Mouse (Mus musculus): ENCODE measurements at regions not wholly inside any gene's neighbourhood (a gene's known extent, or its start where the extent isn't known, plus 50 kb on each side); places are given as distances from the start of the nearest gene placed in this dataset.

GRCm38 (mm10) chr8:96929901-96930300 lies 1041.6 kb upstream of the Got2 start:
- no peak for DNase-seq

GRCm38 (mm10) chr8:96880956-96881355 lies 992.6 kb upstream of the Got2 start:
- DNase-seq = no peak

DNA sequence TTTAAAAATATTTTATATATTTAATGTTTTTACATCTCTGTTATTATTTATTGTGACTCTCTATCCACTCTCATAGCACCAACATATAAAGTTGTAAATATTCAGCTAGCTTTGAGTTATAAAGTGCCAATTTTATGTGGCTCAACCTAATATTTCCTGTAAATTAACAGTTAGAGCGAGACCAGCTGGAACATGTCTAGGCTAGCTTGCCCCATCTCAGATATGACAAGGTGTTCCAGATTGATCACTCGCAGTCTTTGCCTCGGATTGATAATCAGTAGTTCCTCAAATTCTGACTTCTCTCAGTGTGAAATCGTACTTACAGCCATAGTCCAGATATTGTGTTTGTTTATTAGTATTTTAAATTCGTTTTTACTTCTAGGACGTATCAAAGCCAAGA lies 990.4 kb upstream of the Got2 start:
- no peak for DNase-seq

GRCm38 (mm10) chr8:96873465-96874094 lies 985.2 kb upstream of the Got2 start:
- DNase-seq = no peak

GRCm38 (mm10) chr8:96868178-96869080 lies 980.1 kb upstream of the Got2 start:
- no peak for DNase-seq

DNA sequence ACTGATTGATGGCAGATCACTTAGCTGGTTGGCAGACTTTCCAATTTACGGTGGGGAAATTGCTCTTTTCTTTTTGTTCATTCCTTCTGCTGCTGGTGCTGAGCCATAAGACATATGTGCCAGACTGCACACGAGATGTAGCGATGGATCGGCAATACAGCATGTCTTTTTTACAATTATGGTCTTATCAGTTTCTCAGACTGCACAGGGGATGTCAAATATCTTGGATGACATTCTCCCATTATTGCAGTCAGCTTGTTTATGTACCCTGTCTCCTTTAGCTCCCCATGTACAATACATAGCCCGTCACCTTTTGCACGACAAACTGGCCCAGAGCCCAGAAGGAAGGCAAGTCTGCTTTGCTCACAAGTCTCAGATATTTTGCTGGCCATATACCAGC lies 976.3 kb upstream of the Got2 start:
- peak; percentile 5 to 11 for DNase-seq

GRCm38 (mm10) chr8:96860870-96861462 lies 972.6 kb upstream of the Got2 start:
- DNase-seq = no peak

DNA sequence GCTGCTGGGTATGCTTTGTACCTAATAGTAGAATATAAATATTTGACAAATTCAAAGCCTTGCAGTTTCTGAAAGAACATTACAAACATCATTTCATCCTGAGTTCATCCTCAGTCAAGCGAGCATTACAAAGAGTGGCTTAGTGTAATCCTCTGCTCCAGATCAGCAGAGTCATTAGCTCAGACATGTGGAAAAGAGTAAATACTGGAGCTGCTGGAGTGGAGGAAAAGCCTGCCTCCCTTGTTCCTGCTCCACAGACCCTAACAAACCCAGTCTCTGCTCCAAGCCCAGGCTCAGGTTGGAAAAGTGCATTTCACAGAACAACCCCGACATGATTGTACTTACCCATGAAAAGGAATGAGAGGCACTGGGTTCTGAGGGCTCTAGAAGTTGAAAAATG lies 955.2 kb upstream of the Got2 start:
- peak in 1 of 2 experiments; percentile 5 for DNase-seq

GRCm38 (mm10) chr8:96835532-96835931 lies 947.2 kb upstream of the Got2 start:
- no peak for DNase-seq

DNA sequence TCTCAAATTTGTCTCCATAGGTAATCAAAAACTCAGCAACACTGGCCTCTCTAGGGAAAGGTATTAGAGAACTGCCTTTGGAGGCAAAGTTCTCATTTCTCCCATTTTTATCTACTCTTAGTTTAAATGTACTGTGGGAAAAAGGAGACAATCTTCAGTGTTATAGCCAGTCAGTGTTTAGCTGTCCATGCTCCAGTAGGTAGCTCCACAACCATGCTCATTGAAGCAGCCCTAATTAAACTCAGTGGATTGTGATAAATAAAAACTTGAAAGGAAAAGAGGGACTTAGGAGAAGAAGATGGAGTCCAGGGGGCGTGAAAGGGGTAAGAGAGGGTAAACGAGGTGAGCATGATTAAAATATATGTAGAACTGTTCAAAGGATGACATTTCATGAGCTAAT lies 946.3 kb upstream of the Got2 start:
- DNase-seq = no peak

- no peak for DNase-seq
These were observed 940.9 kb upstream of the Got2 start for GRCm38 (mm10) chr8:96829253-96829652.

DNA sequence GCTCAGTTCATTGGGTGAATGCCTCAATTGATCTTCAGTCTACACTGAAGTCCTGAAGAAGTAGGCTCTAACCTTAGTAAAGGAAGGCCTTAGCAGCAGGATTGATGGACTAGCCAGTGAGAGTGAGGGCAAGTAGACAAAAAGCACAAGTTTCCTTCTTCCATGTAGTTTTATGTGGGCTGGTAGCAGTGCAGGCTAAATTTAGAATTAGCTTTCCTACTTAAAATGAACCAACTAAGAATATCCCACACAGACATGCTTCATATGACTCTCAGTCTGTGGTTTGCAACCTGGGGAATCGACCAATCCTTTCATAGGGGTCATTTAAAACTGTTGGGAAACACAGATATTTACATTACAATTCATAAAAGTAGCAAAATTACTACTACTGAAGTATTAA lies 922.2 kb upstream of the Got2 start:
- DNase-seq = no peak
